Mouse (Mus musculus) liver (tissue): ENCODE measurements at regions not wholly inside any gene's neighbourhood (a gene's known extent, or its start where the extent isn't known, plus 50 kb on each side); places are given as distances from the start of the nearest gene placed in this dataset.

Source experiments
- DNase-seq: peaks from one replicate; pipeline ENCODE4 v3.0.0-alpha.2; 2020; ENCODE audit warnings: mixed read lengths

- DNase-seq = no peak
Measured at GRCm38 (mm10) chr1:151263372-151263771, 53.4 kb downstream of the Gm47996 start.

GRCm38 (mm10) chr1:151263830-151264229, 53.9 kb downstream of the Gm47996 start:
- DNase-seq = no peak

- DNase-seq = no peak
Measured at GRCm38 (mm10) chr1:151264789-151265188, 54.9 kb downstream of the Gm47996 start.

- DNase-seq = no peak
Measured at GRCm38 (mm10) chr1:151265590-151265989, 55.7 kb downstream of the Gm47996 start.

- DNase-seq = no peak
Measured at GRCm38 (mm10) chr1:151266703-151267102, 56.8 kb downstream of the Gm47996 start.

- peak; percentile 36 for DNase-seq
Measured at GRCm38 (mm10) chr1:151270691-151271090, 60.8 kb downstream of the Gm47996 start.

GRCm38 (mm10) chr1:151274306-151274705, 64.4 kb downstream of the Gm47996 start:
- no peak for DNase-seq

GRCm38 (mm10) chr1:151275581-151275980, 65.7 kb downstream of the Gm47996 start:
- DNase-seq = no peak

GRCm38 (mm10) chr1:151279955-151280354, 64.3 kb upstream of the Ivns1abp start:
- no peak for DNase-seq

GRCm38 (mm10) chr1:151285045-151285444, 59.2 kb upstream of the Ivns1abp start:
- no peak for DNase-seq

GRCm38 (mm10) chr1:151287451-151287850, 56.8 kb upstream of the Ivns1abp start:
- peak; percentile 38 for DNase-seq

GRCm38 (mm10) chr1:151289061-151289460, 55.2 kb upstream of the Ivns1abp start:
- DNase-seq = no peak

- no peak for DNase-seq
Measured at GRCm38 (mm10) chr1:151289493-151290258, 54.6 kb upstream of the Ivns1abp start.

- DNase-seq = no peak
Measured at GRCm38 (mm10) chr1:151293311-151294050, 50.8 kb upstream of the Ivns1abp start.
